Mouse (Mus musculus) lung, postnatal 0 days (tissue): ENCODE measurements around the gene Ppp6r3.
"Not testable (repeated sequence)": the region's sequence is repeated elsewhere in the genome, so short reads cannot be mapped to it uniquely, and the experiment has no call there.

Experiments used
- CTCF ChIP-seq: IDR thresholded peaks from 2 replicates; pipeline ENCODE4 v1.5.1; 2016; ENCODE audit warnings: antibody characterized with exemption, mild to moderate bottlenecking
- EP300 ChIP-seq: IDR thresholded peaks from 2 replicates; pipeline ENCODE4 v1.6.1; 2016; ENCODE audit warnings: antibody characterized with exemption, mild to moderate bottlenecking, control low read depth

GRCm38 (mm10) chr19:3533266-3533966 is 42.1 kb downstream of the Ppp6r3 start:
- TF ChIP-seq CTCF, result 0 out of 2 replicates have a peak, but pooled peaks have one; percentile 12
- TF ChIP-seq EP300, result not testable (repeated sequence)
